Mouse (Mus musculus) liver, postnatal 0 days (tissue): Measurements from ENCODE around the gene Erich6b. TPM values are rescaled to one million over a fixed set of nuclear protein-coding genes. Genes with fewer than 3 reads are reported as not detected.

Experiments used
- ATAC-seq: fragments of 200-750 bp; cut with Nextera tagmentation; 2 replicates; pipeline ENCODE4 v1.8.0; 2017; ENCODE audit warnings: mild to moderate bottlenecking, moderate library complexity
- DNase-seq: peaks from one replicate; pipeline ENCODE4 v3.0.0-alpha.2; 2016
- H3K27ac ChIP-seq: fragments of 300-500 bp; sonication (generic); 2 replicates; pipeline ENCODE4 v1.5.1; 2014; ENCODE audit warnings: antibody characterized with exemption, moderate library complexity, mild to moderate bottlenecking, low read depth
- H3K27me3 ChIP-seq: fragments of 300-500 bp; sonication (generic); 2 replicates; pipeline ENCODE4 v1.6.1; 2014; ENCODE audit warnings: low read length, control low read depth, mixed read lengths; ENCODE audit not compliant: insufficient read depth
- H3K36me3 ChIP-seq: fragments of 300-500 bp; sonication (generic); replicated peaks from 2 replicates; pipeline ENCODE4 v1.6.1; 2014; ENCODE audit warnings: mild to moderate bottlenecking, control low read depth, low read length, moderate library complexity, mixed read lengths; ENCODE audit not compliant: insufficient read depth
- H3K4me1 ChIP-seq: fragments of 300-500 bp; sonication (generic); 2 replicates; pipeline ENCODE4 v1.6.1; 2014; ENCODE audit warnings: antibody characterized with exemption, mild to moderate bottlenecking, control low read depth; ENCODE audit not compliant: insufficient read depth
- H3K4me2 ChIP-seq: fragments of 300-500 bp; sonication (generic); 2 replicates; pipeline ENCODE4 v1.6.1; 2014; ENCODE audit warnings: low read depth, mild to moderate bottlenecking, low read length, moderate library complexity, mixed read lengths
- H3K4me3 ChIP-seq: fragments of 300-500 bp; sonication (generic); 2 replicates; pipeline ENCODE4 v1.5.1; 2014; ENCODE audit warnings: low read depth, low read length
- H3K9ac ChIP-seq: fragments of 300-500 bp; sonication (generic); replicated peaks from 2 replicates; pipeline ENCODE4 v1.6.1; 2014; ENCODE audit warnings: mild to moderate bottlenecking, moderate library complexity
- H3K9me3 ChIP-seq: fragments of 300-500 bp; sonication (generic); 2 replicates; pipeline ENCODE4 v1.6.1; 2016; ENCODE audit warnings: mild to moderate bottlenecking, control low read depth, low read length, mixed read lengths
- CTCF ChIP-seq: sonication (generic); IDR thresholded peaks from 2 replicates; pipeline ENCODE4 v1.5.1; 2016; ENCODE audit warnings: antibody characterized with exemption, low read depth
- EP300 ChIP-seq: IDR thresholded peaks from 2 replicates; pipeline ENCODE4 v1.6.1; 2016; ENCODE audit warnings: antibody characterized with exemption, low read depth, mild to moderate bottlenecking
- WGBS: fragments of 180-500 bp; shearing (Covaris S2); extraction: QIAGEN DNeasy Blood & Tissue Kit; methylation state at CpG from one replicate; pipeline ENCODE4 v1.1.7; 2014; ENCODE audit not compliant: insufficient replicate concordance; 5-methylcytosine and 5-hydroxymethylcytosine counted together
- polyA plus RNA-seq: library from polyadenylated mRNA; unstranded; fragments of >200 nt; fragmentation: Nextera tagmentation; extraction: Ambion mirVana; gene quantifications from 2 replicates; pipeline ENCODE4 v1.2.1, GENCODE M21; 2015

The Erich6b gene
- polyA plus RNA-seq, 1 experiment from 2014 or later = not detected

DNA sequence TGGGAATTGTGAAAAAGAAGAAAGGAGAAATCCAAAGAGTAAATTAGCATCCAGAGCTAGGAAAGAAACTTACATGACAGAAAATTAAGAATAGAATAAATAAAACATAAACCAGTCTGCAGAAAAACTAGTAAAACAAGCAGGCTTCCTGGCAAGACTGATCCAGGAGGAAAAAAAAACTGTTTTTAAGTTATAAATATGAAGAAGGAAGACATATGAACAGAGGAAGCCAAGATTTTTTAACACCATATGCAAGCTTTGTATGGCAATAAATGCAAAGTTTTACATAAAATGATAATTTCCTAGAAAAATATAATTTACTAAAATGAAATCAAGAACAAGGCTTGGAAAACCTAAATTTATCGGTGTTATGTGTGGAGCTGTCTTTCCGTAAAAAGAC lies 48.4 kb downstream of the Erich6b start:
- Histone ChIP-seq H3K4me2 (no peak overlapping the region), H3K9me3 (no peaks in the 10 kb centered on the region), H3K36me3 (no peaks in the 10 kb centered on the region), H3K4me3 (no peak overlapping the region), H3K4me1 (no peaks in the 10 kb centered on the region), H3K27me3 (no peaks in the 10 kb centered on the region), H3K27ac (no peak overlapping the region), H3K9ac (no peak overlapping the region)
- no peak for TF ChIP-seq CTCF
- no peak for TF ChIP-seq EP300
- ATAC-seq (no peak), DNase-seq (no peak)
- 92% methylated on average over 2 of the region's 2 CpGs for WGBS

DNA sequence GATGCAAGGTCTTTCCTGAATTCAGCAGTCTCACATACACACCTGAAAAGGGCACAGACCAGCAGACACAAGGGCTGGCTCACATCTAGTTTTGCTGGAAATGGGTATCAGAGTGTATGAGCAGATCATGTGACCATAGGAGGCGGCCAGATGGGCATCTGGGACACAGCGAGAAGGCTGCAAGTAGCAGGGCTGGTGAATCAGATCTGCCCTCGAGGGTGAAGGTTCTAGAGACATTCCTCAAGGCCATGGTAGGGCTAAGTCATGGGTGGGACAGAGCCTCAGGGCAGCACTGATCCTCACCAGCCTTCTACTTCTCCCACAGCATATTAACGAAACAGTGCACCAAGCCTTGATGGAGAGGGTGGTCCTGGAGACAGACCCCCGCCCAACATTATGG lies 54.0 kb downstream of the Erich6b start:
- 54% methylated on average over 5 of the region's 5 CpGs for WGBS
- ATAC-seq (no peak), DNase-seq (no peak)
- no peak overlapping the region for H3K4me2 ChIP-seq
- H3K9me3 ChIP-seq = no peaks in the 10 kb centered on the region
- H3K9ac ChIP-seq = no peak overlapping the region
- H3K4me1 ChIP-seq = no peaks in the 10 kb centered on the region
- TF ChIP-seq CTCF = no peak
- TF ChIP-seq EP300 = no peak
- H3K36me3 ChIP-seq = peaks cover under 1% of the 10 kb centered on the region; the same call in 1 of the 2 replicates
- no peak overlapping the region for H3K4me3 ChIP-seq
- no peak overlapping the region for H3K27ac ChIP-seq
- no peaks in the 10 kb centered on the region for H3K27me3 ChIP-seq

DNA sequence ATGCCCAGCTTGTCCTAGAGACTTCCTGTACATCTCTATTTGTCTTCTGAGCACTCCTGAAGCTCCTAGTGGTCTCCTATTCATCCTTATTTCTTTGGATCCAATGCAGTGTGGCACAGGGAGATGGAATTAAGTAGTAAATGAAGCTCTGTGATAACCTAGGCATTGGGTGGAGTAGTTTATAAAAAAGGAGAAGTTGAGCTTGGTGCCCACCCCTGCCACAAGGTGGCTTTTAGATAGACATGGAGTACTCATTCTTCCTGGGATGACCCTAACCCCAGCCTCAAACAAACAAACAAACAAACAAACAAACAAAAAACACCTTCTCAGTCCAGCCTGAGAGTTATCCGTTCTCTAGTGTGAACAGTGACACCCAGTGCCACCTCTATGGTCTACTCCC lies 55.9 kb downstream of the Erich6b start:
- DNase-seq = no peak
- Histone ChIP-seq H3K4me1 (no peaks in the 10 kb centered on the region), H3K4me2 (no peak overlapping the region), H3K27me3 (no peaks in the 10 kb centered on the region), H3K4me3 (no peak overlapping the region), H3K9ac (no peak overlapping the region), H3K9me3 (no peaks in the 10 kb centered on the region), H3K36me3 (peaks cover 8% of the 10 kb centered on the region; the same call in 1 of the 2 replicates), H3K27ac (no peak overlapping the region)
- WGBS = 68% methylated on average over 1 of the region's 1 CpGs
- no peak for TF ChIP-seq EP300
- no peak for TF ChIP-seq CTCF
- no peak for ATAC-seq

DNA sequence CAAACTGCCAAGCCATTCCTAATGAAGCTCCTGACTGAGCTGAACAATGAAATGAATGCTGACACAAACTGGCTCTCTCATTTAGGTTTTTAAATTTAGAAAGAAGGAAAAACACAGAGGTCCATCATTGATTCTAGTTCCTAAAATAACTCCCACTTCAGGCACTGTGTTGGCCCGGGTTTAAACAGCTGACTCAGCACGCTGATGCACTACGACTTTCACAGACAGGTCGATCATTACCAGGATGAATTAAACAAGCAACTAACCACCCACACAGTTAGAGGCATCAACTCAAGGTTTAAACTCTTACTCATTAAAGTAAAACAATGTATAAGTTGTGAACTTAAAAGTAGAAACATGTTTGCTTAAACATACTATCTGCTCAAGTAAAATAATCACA lies 64.6 kb downstream of the Erich6b start:
- H3K36me3 ChIP-seq = peaks cover 58% of the 10 kb centered on the region
- no peak for DNase-seq
- H3K27ac ChIP-seq = no peak overlapping the region
- no peaks in the 10 kb centered on the region for H3K9me3 ChIP-seq
- no peak overlapping the region for H3K4me3 ChIP-seq
- TF ChIP-seq EP300 = no peak
- TF ChIP-seq CTCF = no peak
- H3K4me1 ChIP-seq = no peaks in the 10 kb centered on the region
- no peaks in the 10 kb centered on the region for H3K27me3 ChIP-seq
- no peak overlapping the region for H3K9ac ChIP-seq
- no peak for ATAC-seq
- no peak overlapping the region for H3K4me2 ChIP-seq
- 85% methylated on average over 4 of the region's 4 CpGs for WGBS

DNA sequence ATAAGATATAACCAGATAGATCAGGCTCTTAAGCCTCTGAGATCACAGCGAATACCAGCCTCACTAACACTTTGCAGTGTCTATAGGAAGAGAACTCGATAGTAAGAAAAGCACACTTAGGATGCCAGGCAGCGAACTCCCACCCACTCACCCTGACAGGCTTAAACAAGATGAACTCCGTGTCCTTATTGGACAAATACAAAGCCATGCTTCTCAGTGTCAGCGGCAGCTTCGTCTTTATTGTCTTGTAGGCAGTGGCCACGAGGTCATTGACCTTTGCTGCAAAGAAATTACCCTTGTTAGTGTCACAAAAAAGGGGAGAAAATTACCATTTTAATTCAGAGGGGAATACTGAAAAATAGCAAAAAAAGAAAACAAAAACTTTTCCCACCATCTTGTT lies 65.7 kb downstream of the Erich6b start:
- TF ChIP-seq CTCF (no peak), EP300 (no peak)
- no peak overlapping the region for H3K9ac ChIP-seq
- DNase-seq = no peak
- no peak overlapping the region for H3K4me3 ChIP-seq
- H3K27ac ChIP-seq = no peak overlapping the region
- no peak overlapping the region for H3K4me2 ChIP-seq
- H3K27me3 ChIP-seq = no peaks in the 10 kb centered on the region
- H3K4me1 ChIP-seq = no peaks in the 10 kb centered on the region
- peaks cover 59% of the 10 kb centered on the region for H3K36me3 ChIP-seq
- 77% methylated on average over 7 of the region's 7 CpGs for WGBS
- ATAC-seq = no peak
- H3K9me3 ChIP-seq = no peaks in the 10 kb centered on the region

DNA sequence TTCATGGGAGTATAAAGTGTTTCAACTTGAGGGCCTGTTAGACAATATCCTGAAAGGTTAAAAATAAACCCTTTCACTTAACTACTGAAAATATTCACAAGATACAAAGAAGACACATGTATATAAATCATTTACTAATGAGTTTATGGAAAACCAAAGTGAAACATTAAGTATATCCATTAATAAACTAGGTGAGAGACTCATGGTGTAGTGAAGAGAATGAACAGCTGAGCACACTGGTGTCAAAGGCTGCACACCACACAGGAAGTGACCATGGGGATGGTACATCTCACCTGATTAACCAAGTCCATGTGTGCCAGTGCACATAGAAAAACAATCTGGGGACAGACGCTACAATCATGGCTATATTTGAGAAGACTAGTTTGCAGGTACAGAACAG lies 66.9 kb downstream of the Erich6b start:
- 90% methylated on average over 1 of the region's 1 CpGs for WGBS

DNA sequence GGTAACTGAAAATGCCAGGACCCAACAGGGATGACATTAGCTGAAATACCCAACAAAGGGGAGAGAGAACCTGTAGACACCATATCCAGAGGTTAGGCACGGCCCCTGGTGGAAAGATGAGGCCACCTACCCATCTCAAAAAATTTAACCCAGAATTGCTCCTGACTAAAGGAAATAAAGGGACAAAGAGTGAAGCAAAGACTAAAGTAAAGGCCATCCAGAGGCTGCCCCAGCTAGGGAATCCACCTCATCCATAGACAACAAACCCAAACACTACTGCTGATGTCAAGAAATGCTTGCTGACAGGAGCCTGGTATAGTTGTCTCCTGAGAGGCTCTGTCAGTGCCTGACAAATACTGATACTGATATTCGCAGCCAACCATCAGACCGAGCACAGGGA lies 69.7 kb downstream of the Erich6b start:
- Histone ChIP-seq H3K4me1 (no peaks in the 10 kb centered on the region), H3K4me2 (no peak overlapping the region), H3K4me3 (no peak overlapping the region), H3K9me3 (no peaks in the 10 kb centered on the region), H3K27me3 (no peaks in the 10 kb centered on the region), H3K27ac (no peak overlapping the region), H3K36me3 (peaks cover 78% of the 10 kb centered on the region), H3K9ac (no peak overlapping the region)
- WGBS = 88% methylated on average over 3 of the region's 3 CpGs
- no peak for ATAC-seq
- no peak for DNase-seq
- TF ChIP-seq EP300 = no peak
- TF ChIP-seq CTCF = no peak

More for the DNA sequence above, 66.9 kb downstream of the Erich6b start:
- Histone ChIP-seq H3K36me3 (peaks cover 60% of the 10 kb centered on the region), H3K4me1 (no peaks in the 10 kb centered on the region), H3K9me3 (no peaks in the 10 kb centered on the region), H3K27ac (no peak overlapping the region), H3K4me2 (no peak overlapping the region), H3K4me3 (no peak overlapping the region), H3K9ac (no peak overlapping the region), H3K27me3 (no peaks in the 10 kb centered on the region)
- no peak for TF ChIP-seq CTCF
- no peak for TF ChIP-seq EP300
- DNase-seq (no peak), ATAC-seq (no peak)
